Mouse (Mus musculus) G1E (cell line): ENCODE results near the gene Zbtb42. TPM values are rescaled to one million over a fixed set of nuclear protein-coding genes. Genes with fewer than 3 reads are reported as not detected.

Experiments used
- ATAC-seq: 2 replicates; pipeline ENCODE4 v1.8.0; 2016; ENCODE audit warnings: mild to moderate bottlenecking; ENCODE audit not compliant: insufficient number of reproducible peaks, poor library complexity, low FRiP score, severe bottlenecking; ENCODE audit errors: extremely low read depth
- DNase-seq: peaks from one replicate; pipeline ENCODE4 v3.0.0; 2012; ENCODE audit warnings: low spot score
- H3K27me3 ChIP-seq: 2 replicates; pipeline ENCODE4 v1.6.1; 2012; ENCODE audit warnings: mild to moderate bottlenecking, low read length, inconsistent platforms; ENCODE audit not compliant: insufficient read depth
- H3K36me3 ChIP-seq: replicated peaks from 2 replicates; pipeline ENCODE3; 2012; ENCODE audit warnings: mild to moderate bottlenecking, inconsistent platforms
- H3K4me1 ChIP-seq: 2 replicates; pipeline ENCODE4 v1.6.1; 2012; ENCODE audit warnings: low read depth, low read length, inconsistent platforms, mixed read lengths; ENCODE audit not compliant: insufficient read depth
- H3K4me3 ChIP-seq: 2 replicates; pipeline ENCODE4 v1.5.1; 2012; ENCODE audit warnings: low read depth, mild to moderate bottlenecking, inconsistent platforms, low read length, moderate library complexity, mixed read lengths
- H3K9me3 ChIP-seq: replicated peaks from 2 replicates; pipeline ENCODE4 v1.6.1; 2012; ENCODE audit warnings: inconsistent platforms
- CTCF ChIP-seq: IDR thresholded peaks from 2 replicates; pipeline ENCODE4 v1.5.1; 2012; ENCODE audit warnings: low read depth, low read length, inconsistent platforms, mixed read lengths
- GATA1 ChIP-seq: IDR thresholded peaks from 2 replicates; pipeline ENCODE4 v1.6.1; 2012; ENCODE audit warnings: borderline replicate concordance, low read length, inconsistent platforms, mixed read lengths
- GATA2 ChIP-seq: IDR thresholded peaks from 2 replicates; pipeline ENCODE4 v1.6.1; 2012; ENCODE audit warnings: low read depth, low read length, inconsistent platforms, borderline replicate concordance
- POLR2AphosphoS5 ChIP-seq: IDR thresholded peaks from 2 replicates; pipeline ENCODE4 v1.6.1; 2012; ENCODE audit warnings: low read depth, low read length, inconsistent platforms; ENCODE audit not compliant: insufficient replicate concordance
- TAL1 ChIP-seq: conservative IDR thresholded peaks from 2 replicates; pipeline ENCODE4 v1.6.1; 2012; ENCODE audit warnings: low read depth, low read length, inconsistent platforms, mixed read lengths
- polyA plus RNA-seq: library from polyadenylated mRNA; stranded (reverse); fragments of >175 nt; gene quantifications from 2 replicates; pipeline ENCODE4 v1.2.3, GENCODE M21; 2012
- total RNA-seq, 2 experiments: library from RNA; stranded (forward) in 1 of 2; stranded (reverse) in 1 of 2; fragments of 200-1000 nt in 1 of 2; fragments of >200 nt in 1 of 2; fragmentation: Nextera tagmentation in 1 of 2; gene quantifications; 2 replicates each; pipeline ENCODE4 v1.2.3; 2014 to 2017

Zbtb42 gene
- total and polyA plus RNA-seq, 3 experiments = 0.33 to 0.98 (median 0.80) TPM

DNA sequence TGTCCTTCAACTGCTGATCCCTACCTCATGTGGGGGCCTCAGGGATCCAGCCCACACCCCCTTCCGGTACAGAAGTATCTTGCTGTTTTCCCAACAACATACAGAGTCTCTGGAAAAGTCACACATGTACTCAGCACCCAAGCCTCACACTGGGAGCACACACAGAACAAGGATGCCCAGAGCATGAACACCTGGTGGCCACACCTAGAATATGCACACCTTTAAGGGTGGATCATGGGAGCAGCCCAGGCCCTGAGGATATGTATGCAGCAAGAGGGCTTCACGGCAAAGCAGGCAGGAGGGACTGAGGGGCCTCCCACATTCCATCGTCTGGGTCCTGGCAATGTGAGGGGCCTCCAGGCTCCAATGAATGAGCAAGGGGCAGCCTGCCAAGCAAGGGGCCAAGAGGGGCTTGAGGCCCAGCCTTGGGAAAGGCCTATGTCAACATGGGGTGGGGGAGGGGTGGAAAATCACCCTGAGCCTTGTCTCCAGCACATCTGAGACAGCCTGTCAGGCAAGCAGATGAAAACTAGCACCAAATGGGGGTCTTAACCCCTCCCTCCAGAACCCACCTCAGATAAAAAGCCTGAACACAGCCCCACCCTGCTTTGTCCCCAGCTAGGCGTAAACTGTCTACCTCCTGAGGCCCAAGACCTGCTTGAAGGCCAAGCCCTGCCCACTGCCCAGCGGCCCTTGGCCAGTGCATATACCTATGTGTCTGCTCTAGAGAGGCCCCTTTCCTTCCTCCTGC lies 17.9 kb upstream of the Zbtb42 start:
- Histone ChIP-seq H3K4me3 (no peak overlapping the region), H3K27me3 (no peaks in the 10 kb centered on the region), H3K9me3 (no peaks in the 10 kb centered on the region), H3K4me1 (peaks cover 53% of the 10 kb centered on the region), H3K36me3 (peaks cover 99% of the 10 kb centered on the region)
- TF ChIP-seq GATA2 = no peak
- no peak for TF ChIP-seq CTCF
- TF ChIP-seq GATA1 = no peak
- no peak for TF ChIP-seq POLR2AphosphoS5
- no peak for TF ChIP-seq TAL1
- no peak for ATAC-seq
- no peak for DNase-seq

DNA sequence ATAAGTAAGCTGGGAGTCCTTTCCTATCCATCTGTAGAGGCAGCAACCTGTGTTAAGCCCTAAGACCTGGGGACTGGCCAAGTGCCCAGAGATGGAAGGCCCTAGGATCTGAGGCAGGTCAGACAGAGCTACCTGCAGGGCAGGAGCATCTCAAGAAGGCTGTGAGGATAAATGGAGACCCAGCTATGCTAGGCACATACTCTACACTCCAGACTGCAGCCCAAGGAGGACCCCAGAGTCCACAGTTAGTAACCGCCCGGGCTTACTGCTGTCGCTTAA lies 17.4 kb upstream of the Zbtb42 start:
- H3K4me1 ChIP-seq = peaks cover 51% of the 10 kb centered on the region
- no peak overlapping the region for H3K4me3 ChIP-seq
- TF ChIP-seq CTCF (no peak), TAL1 (no peak), GATA1 (no peak), GATA2 (no peak), POLR2AphosphoS5 (no peak)
- no peaks in the 10 kb centered on the region for H3K27me3 ChIP-seq
- no peaks in the 10 kb centered on the region for H3K9me3 ChIP-seq
- DNase-seq = no peak
- ATAC-seq = no peak
- H3K36me3 ChIP-seq = peaks cover 99% of the 10 kb centered on the region

DNA sequence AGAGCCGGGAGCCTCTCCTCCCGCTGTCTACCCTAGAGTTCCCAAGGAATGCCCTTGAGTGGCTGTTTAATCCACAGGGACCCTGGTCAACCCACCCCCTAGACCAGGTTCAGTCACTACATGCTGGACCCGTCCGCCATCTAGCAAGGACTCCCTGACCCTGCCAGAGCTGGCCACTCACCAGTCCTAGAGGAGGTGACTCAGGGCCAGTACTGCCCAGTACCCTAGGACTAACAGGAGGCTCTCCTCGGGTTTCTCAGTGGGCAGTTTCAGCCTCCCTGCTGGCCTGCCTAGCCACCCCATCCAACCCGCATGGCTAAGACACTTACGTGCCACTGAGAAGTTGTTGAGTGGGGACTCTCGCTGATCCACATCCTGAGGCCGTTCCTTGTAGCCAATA lies 16.8 kb upstream of the Zbtb42 start:
- TF ChIP-seq GATA1 (no peak), GATA2 (no peak), CTCF (no peak)
- no peak for ATAC-seq

DNA sequence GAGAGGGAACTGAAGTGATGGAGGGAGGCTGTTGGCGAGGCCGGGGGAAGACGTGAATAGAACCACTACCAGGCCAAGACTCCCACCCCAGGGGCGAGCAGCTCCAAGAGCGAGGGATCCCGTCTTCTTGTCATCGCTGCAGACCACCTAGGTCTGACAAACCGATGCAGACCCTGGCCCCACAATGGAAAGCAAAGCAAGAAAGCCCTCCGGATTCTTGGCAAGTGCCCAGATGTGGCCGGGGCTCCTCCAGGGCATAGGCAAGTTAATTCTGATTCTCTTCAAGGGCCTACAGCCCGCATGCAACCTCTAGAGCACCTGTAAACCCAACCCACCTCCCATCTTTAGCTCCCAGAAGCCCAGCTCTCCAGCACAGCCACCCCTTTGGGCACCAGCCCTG lies 15.3 kb upstream of the Zbtb42 start:
- Histone ChIP-seq H3K27me3 (no peaks in the 10 kb centered on the region), H3K4me1 (peaks cover 61% of the 10 kb centered on the region), H3K4me3 (no peak overlapping the region), H3K9me3 (no peaks in the 10 kb centered on the region), H3K36me3 (peaks cover 99% of the 10 kb centered on the region)
- DNase-seq = no peak
- no peak for ATAC-seq
- TF ChIP-seq GATA1 (no peak), POLR2AphosphoS5 (no peak), CTCF (no peak), TAL1 (no peak), GATA2 (no peak)

More for the DNA sequence above, 16.8 kb upstream of the Zbtb42 start:
- Histone ChIP-seq H3K27me3 (no peaks in the 10 kb centered on the region), H3K4me1 (peaks cover 51% of the 10 kb centered on the region), H3K4me3 (no peak overlapping the region), H3K9me3 (no peaks in the 10 kb centered on the region), H3K36me3 (peaks cover 99% of the 10 kb centered on the region)
- no peak for DNase-seq

DNA sequence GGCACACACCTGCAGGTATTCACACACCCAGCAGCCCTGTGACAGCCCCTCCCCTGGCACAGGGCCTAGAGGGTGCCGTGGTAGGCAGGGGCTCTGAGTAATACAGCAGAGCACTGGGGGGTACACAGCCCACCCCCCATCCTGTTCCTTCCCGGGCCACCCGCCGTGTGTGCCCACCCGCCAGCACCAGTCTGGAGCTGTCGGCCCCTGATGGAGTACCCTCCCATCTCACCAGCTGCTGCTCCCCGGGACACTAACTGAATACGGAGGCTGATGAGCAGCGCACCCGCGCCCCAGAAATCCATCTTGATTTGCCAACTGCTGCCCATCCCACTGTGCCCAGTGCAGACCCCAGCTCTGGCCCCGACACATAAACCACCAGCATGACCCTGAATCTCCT lies 14.9 kb upstream of the Zbtb42 start:
- Histone ChIP-seq H3K9me3 (no peaks in the 10 kb centered on the region), H3K27me3 (no peaks in the 10 kb centered on the region), H3K4me3 (no peak overlapping the region), H3K4me1 (peaks cover 66% of the 10 kb centered on the region), H3K36me3 (peaks cover 99% of the 10 kb centered on the region)
- ATAC-seq = no peak
- DNase-seq = no peak
- no peak for TF ChIP-seq POLR2AphosphoS5
- TF ChIP-seq GATA1 = no peak
- TF ChIP-seq TAL1 = no peak
- no peak for TF ChIP-seq CTCF
- no peak for TF ChIP-seq GATA2

DNA sequence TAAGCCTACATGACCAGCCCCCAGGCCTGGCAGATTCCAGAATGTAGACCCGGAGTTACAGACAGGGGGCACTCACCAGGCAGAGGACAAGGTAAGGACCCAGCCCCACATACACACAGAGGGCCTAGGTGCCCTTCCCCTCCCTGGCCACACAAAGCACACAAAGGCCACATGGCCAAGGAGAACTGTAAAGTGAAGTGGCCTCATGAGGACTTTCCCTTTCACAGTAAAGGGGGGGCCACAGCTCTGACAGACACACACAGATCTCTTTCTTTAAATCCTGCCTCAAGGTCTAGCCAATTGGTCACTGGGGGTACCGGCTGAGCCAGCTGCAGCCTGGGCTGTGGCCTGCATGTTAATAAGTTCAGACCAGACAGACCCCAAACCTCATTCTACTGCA lies 14.5 kb upstream of the Zbtb42 start:
- ATAC-seq (no peak), DNase-seq (no peak)
- TF ChIP-seq GATA2 = no peak
- TF ChIP-seq POLR2AphosphoS5 = no peak
- TF ChIP-seq TAL1 = no peak
- no peak for TF ChIP-seq GATA1
- no peak for TF ChIP-seq CTCF
- Histone ChIP-seq H3K9me3 (no peaks in the 10 kb centered on the region), H3K4me1 (peaks cover 70% of the 10 kb centered on the region), H3K4me3 (no peak overlapping the region), H3K27me3 (no peaks in the 10 kb centered on the region), H3K36me3 (peaks cover 99% of the 10 kb centered on the region)

DNA sequence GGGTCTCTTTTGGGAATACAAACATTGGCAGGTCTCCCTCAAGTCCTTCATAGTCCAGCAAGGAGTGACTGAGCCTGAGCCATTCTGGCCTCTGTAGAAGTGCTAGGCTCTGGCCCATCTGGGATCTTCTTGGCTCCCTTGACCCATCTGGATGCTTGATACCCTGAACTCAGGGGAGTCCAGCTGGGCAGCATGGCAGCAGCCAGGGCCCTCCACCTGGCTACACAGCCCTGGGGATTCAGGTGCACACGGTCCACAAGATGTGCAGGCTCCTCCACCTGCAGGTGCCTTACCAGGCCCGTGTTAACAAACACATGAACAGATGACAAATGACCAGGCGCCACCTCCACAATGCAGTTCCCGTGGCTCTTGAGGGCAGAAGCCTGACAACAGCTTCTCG lies 14.0 kb upstream of the Zbtb42 start:
- H3K27me3 ChIP-seq = no peaks in the 10 kb centered on the region
- no peaks in the 10 kb centered on the region for H3K9me3 ChIP-seq
- ATAC-seq = no peak
- TF ChIP-seq GATA1 (no peak), CTCF (no peak), POLR2AphosphoS5 (no peak), TAL1 (no peak), GATA2 (no peak)
- H3K36me3 ChIP-seq = peaks cover 99% of the 10 kb centered on the region
- DNase-seq = no peak
- H3K4me1 ChIP-seq = peaks cover 75% of the 10 kb centered on the region
- H3K4me3 ChIP-seq = no peak overlapping the region
